Mouse (Mus musculus) midbrain, embryonic 11.5 days (tissue): ENCODE measurements around the gene Aars2. TPM values are rescaled to one million over a fixed set of nuclear protein-coding genes. Genes with fewer than 3 reads are reported as not detected.

ENCODE experiments used
- ATAC-seq: fragments of 200-750 bp; cut with Nextera tagmentation; 2 replicates; pipeline ENCODE4 v1.8.0; 2017; ENCODE audit warnings: moderate TSS enrichment, moderate library complexity; ENCODE audit not compliant: low FRiP score
- DNase-seq: peaks from one replicate; pipeline ENCODE4 v3.0.0; 2015; ENCODE audit warnings: low spot score; ENCODE audit errors: missing footprints
- H3K27ac ChIP-seq: fragments of 300-500 bp; sonication (generic); 2 replicates; pipeline ENCODE4 v1.5.1; 2014; ENCODE audit warnings: low read depth, low read length
- H3K27me3 ChIP-seq: fragments of 300-500 bp; sonication (generic); 2 replicates; pipeline ENCODE4 v1.6.1; 2014; ENCODE audit warnings: mild to moderate bottlenecking, low read length, moderate library complexity, mixed read lengths; ENCODE audit not compliant: control insufficient read depth, insufficient read depth
- H3K36me3 ChIP-seq: fragments of 300-500 bp; sonication (generic); 2 replicates; pipeline ENCODE4 v1.6.1; 2014; ENCODE audit warnings: mild to moderate bottlenecking, low read length, moderate library complexity, mixed read lengths; ENCODE audit not compliant: control insufficient read depth, insufficient read depth
- H3K4me1 ChIP-seq: fragments of 300-500 bp; sonication (generic); 2 replicates; pipeline ENCODE4 v1.6.1; 2014; ENCODE audit warnings: low read length; ENCODE audit not compliant: control insufficient read depth, insufficient read depth
- H3K4me2 ChIP-seq: fragments of 300-500 bp; sonication (generic); 2 replicates; pipeline ENCODE4 v1.6.1; 2014; ENCODE audit warnings: mild to moderate bottlenecking, moderate library complexity
- H3K4me3 ChIP-seq: fragments of 300-500 bp; sonication (generic); 2 replicates; pipeline ENCODE4 v1.5.1; 2014; ENCODE audit warnings: low read depth, low read length
- H3K9ac ChIP-seq: fragments of 300-500 bp; sonication (generic); 2 replicates; pipeline ENCODE4 v1.6.1; 2014; ENCODE audit warnings: low read length
- H3K9me3 ChIP-seq: fragments of 300-500 bp; sonication (generic); 2 replicates; pipeline ENCODE4 v1.6.1; 2016; ENCODE audit warnings: low read length; ENCODE audit not compliant: control insufficient read depth
- WGBS: fragments of 180-500 bp; shearing (Covaris S2); extraction: QIAGEN DNeasy Blood & Tissue Kit; methylation state at CpG from one replicate; pipeline ENCODE4 v1.1.7; 2014; 5-methylcytosine and 5-hydroxymethylcytosine counted together
- polyA plus RNA-seq: library from polyadenylated mRNA; unstranded; fragments of >200 nt; fragmentation: Nextera tagmentation; extraction: Ambion mirVana; gene quantifications from 2 replicates; pipeline ENCODE4 v1.2.1, GENCODE M21; 2014

Aars2 gene
- polyA plus RNA-seq, 1 experiment from 2014 or later, result 18.1 TPM

DNA sequence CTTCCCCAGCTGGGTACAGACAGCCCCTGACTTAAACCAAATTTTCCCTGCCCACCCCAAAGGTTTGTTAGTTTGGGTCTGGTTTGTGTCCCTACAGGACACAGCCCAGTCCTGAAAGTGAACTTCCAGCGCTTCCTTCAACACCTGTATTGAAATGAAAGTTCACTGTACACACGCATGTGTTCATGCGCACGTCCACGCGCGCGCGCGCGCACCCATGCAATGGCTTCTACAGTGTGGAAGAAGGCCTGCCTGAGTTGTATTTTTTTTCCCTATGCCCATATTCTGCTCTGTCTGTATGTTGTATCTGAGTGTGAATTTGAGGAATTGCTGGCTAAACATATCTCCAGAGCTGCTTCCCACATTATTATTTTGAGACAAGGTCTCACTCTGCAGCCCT is 58.5 kb downstream of the Aars2 start:
- ATAC-seq (no peak), DNase-seq (no peak)
- H3K36me3 ChIP-seq, result peaks cover 28% of the 10 kb centered on the region
- WGBS, result 97% methylated on average over 11 of the region's 11 CpGs
- peak overlapping the region; percentile 90 for H3K9ac ChIP-seq
- no peaks in the 10 kb centered on the region for H3K27me3 ChIP-seq
- H3K4me1 ChIP-seq, result peaks cover 18% of the 10 kb centered on the region
- no peaks in the 10 kb centered on the region for H3K9me3 ChIP-seq
- no peak overlapping the region for H3K27ac ChIP-seq
- H3K4me3 ChIP-seq, result peak overlapping the region; percentile 81
- H3K4me2 ChIP-seq, result peak overlapping the region; percentile 98

DNA sequence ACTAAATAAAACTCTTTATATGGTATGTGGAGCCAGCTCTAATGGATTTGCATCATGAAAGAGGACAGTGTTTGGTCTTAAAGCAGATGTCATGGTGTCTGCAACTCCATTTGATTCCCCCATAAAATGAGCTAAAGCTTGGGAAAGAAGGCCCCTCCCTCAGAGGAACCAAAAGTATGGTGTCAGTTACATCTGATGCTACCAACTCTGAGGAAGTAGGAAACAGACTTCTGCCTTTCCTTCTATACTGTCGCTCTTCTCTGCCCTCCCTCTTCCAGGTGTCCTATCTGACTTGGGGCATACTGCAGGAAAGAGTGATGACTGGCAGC is 59.4 kb downstream of the Aars2 start:
- no peak overlapping the region for H3K4me2 ChIP-seq
- no peak overlapping the region for H3K4me3 ChIP-seq
- peaks cover 37% of the 10 kb centered on the region for H3K36me3 ChIP-seq
- H3K27me3 ChIP-seq, result no peaks in the 10 kb centered on the region
- ATAC-seq, result no peak
- no peaks in the 10 kb centered on the region for H3K9me3 ChIP-seq
- H3K27ac ChIP-seq, result no peak overlapping the region
- peaks cover 21% of the 10 kb centered on the region for H3K4me1 ChIP-seq
- WGBS, result 75% methylated on average over 1 of the region's 1 CpGs
- no peak overlapping the region for H3K9ac ChIP-seq
- no peak for DNase-seq

DNA sequence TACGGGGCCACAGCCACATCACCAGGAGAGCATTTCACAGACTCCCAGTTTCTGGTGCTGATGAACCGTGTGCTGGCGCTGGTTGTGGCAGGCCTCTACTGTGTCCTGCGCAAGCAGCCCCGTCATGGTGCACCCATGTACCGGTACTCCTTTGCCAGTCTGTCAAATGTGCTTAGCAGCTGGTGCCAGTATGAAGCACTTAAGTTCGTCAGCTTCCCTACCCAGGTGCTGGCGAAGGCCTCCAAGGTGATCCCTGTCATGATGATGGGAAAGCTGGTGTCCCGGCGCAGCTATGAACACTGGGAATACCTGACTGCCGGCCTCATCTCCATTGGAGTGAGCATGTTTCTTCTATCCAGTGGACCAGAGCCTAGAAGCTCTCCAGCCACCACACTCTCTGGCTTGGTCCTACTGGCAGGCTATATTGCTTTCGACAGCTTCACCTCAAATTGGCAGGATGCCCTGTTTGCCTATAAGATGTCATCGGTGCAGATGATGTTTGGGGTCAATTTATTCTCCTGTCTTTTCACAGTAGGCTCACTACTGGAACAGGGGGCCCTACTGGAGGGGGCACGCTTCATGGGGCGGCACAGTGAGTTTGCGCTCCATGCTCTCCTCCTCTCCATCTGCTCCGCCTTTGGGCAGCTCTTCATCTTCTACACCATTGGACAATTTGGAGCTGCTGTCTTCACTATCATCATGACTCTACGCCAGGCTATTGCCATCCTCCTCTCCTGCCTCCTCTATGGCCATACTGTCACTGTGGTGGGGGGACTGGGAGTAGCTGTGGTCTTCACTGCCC is 59.9 kb downstream of the Aars2 start:
- peak; percentile 89 for DNase-seq
- 77% methylated on average over 18 of the region's 18 CpGs for WGBS
- no peak overlapping the region for H3K9ac ChIP-seq
- no peak for ATAC-seq
- H3K27ac ChIP-seq, result 0 out of 2 replicates have a peak overlapping the region, but pooled peaks have one; percentile 1
- no peak overlapping the region for H3K4me3 ChIP-seq
- no peaks in the 10 kb centered on the region for H3K9me3 ChIP-seq
- peaks cover 42% of the 10 kb centered on the region for H3K36me3 ChIP-seq
- peaks cover 25% of the 10 kb centered on the region for H3K4me1 ChIP-seq
- H3K4me2 ChIP-seq, result no peak overlapping the region
- H3K27me3 ChIP-seq, result no peaks in the 10 kb centered on the region

DNA sequence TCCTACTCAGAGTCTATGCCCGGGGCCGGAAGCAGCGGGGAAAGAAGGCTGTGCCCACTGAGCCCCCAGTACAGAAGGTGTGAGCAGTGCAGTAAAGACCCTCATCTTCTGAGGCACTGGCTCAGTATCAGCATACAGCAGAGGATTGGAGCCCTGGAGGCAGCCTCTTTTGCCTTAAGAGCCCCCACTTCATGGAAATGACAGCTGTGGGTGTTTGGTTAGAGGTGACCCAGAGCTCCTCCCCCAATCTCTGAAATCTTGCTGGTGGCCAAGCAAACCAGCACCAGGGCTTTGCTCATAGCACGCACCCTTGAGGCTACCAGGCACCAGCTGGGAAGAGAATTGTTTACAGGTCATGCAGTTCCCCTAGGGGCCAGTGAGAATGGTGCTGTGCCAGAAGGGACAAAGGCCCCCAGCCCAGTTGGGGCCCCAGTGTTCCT is 60.5 kb downstream of the Aars2 start:
- no peak overlapping the region for H3K27ac ChIP-seq
- no peak overlapping the region for H3K9ac ChIP-seq
- no peak overlapping the region for H3K4me2 ChIP-seq
- H3K4me3 ChIP-seq, result no peak overlapping the region
- no peaks in the 10 kb centered on the region for H3K27me3 ChIP-seq
- H3K9me3 ChIP-seq, result no peaks in the 10 kb centered on the region
- ATAC-seq, result no peak
- WGBS, result 26% methylated on average over 4 of the region's 4 CpGs
- no peak for DNase-seq
- H3K4me1 ChIP-seq, result peaks cover 25% of the 10 kb centered on the region
- H3K36me3 ChIP-seq, result peaks cover 43% of the 10 kb centered on the region

DNA sequence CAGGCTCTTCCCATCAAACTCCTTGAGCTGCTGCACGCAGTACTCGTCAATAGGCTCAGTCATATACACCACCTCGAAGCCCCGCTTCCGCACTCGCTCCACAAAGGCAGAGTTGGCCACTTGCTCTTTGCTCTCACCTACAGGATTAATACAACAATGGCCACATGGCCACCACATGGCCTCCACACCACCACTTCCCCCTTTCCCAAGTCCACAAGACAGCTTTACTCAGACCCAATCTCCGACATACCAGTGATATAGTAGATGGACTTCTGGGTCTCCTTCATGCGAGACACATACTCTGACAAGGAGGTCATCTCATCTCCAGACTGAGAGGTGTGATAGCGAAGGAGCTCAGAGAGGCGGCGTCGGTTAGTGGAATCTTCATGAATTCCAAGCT is 62.3 kb downstream of the Aars2 start:
- no peak overlapping the region for H3K27ac ChIP-seq
- H3K36me3 ChIP-seq, result peaks cover 43% of the 10 kb centered on the region
- no peak overlapping the region for H3K4me3 ChIP-seq
- no peaks in the 10 kb centered on the region for H3K27me3 ChIP-seq
- no peak overlapping the region for H3K4me2 ChIP-seq
- peaks cover 25% of the 10 kb centered on the region for H3K4me1 ChIP-seq
- no peak for ATAC-seq
- H3K9me3 ChIP-seq, result no peaks in the 10 kb centered on the region
- WGBS, result 89% methylated on average over 12 of the region's 12 CpGs
- H3K9ac ChIP-seq, result no peak overlapping the region
- DNase-seq, result no peak

DNA sequence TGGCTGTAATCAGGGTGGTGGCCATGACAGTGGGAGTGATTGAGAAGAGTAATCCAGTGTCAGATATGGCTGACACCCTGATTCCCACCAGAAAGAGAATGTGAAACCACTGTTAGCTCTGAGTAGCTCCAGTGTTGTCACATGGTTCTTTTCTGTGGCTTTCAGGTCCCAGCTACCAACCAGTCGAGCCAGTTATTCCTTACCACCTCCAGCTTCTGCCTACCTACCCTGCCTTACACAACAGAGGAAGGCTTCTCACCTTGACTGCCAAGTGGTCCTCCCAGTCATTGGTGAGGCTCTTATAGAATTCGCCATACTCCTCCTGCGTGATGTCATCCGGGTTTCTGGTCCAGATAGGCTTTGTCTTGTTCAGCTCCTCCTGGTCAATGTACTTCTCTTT is 63.4 kb downstream of the Aars2 start:
- no peak for ATAC-seq
- H3K36me3 ChIP-seq, result peaks cover 43% of the 10 kb centered on the region
- no peak overlapping the region for H3K4me2 ChIP-seq
- no peaks in the 10 kb centered on the region for H3K9me3 ChIP-seq
- peaks cover 24% of the 10 kb centered on the region for H3K4me1 ChIP-seq
- 86% methylated on average over 4 of the region's 4 CpGs for WGBS
- H3K27me3 ChIP-seq, result no peaks in the 10 kb centered on the region
- H3K27ac ChIP-seq, result no peak overlapping the region
- H3K9ac ChIP-seq, result no peak overlapping the region
- no peak for DNase-seq
- no peak overlapping the region for H3K4me3 ChIP-seq

Other genes with a start within 250 kb of the Aars2 start
- gene Cdc5l, start 73.1 kb upstream of the Aars2 start, polyA plus RNA-seq, result 87.9 and 91.6 TPM in 2 replicates
- gene Spats1, start 31.4 kb upstream of the Aars2 start, polyA plus RNA-seq, result 0.40 and 0.46 TPM in 2 replicates
- gene Tcte1, start 16.6 kb downstream of the Aars2 start, polyA plus RNA-seq, result 1.7 and 2.0 TPM in 2 replicates
- 5.1 and 6.2 TPM in 2 replicates for gene Tmem151b, start 42.8 kb downstream of the Aars2 start, polyA plus RNA-seq
- gene Nfkbie, start 48.9 kb downstream of the Aars2 start, polyA plus RNA-seq, result 7.8 and 9.0 TPM in 2 replicates
- 97.2 and 102 TPM in 2 replicates for gene Slc35b2, start 57.0 kb downstream of the Aars2 start, polyA plus RNA-seq
- gene Hsp90ab1, start 66.4 kb downstream of the Aars2 start, polyA plus RNA-seq, result 1,614 and 1,690 TPM in 2 replicates
- 45.1 and 46.8 TPM in 2 replicates for gene Slc29a1, start 92.8 kb downstream of the Aars2 start, polyA plus RNA-seq
- 0.21 TPM in 1 of 2 replicates, not detected in the other for gene Mymx, start 95.3 kb downstream of the Aars2 start, polyA plus RNA-seq
- 0.52 and 0.84 TPM in 2 replicates for gene Capn11, start 152.5 kb downstream of the Aars2 start, polyA plus RNA-seq
- gene Mrpl14, start 179.5 kb downstream of the Aars2 start, polyA plus RNA-seq, result 111 and 114 TPM in 2 replicates
- 43.3 and 49.3 TPM in 2 replicates for gene Tmem63b, start 180.1 kb downstream of the Aars2 start, polyA plus RNA-seq
- gene 1600014C23Rik, start 227.0 kb downstream of the Aars2 start, polyA plus RNA-seq, result 0.48 TPM in 1 of 2 replicates, not detected in the other